Mouse (Mus musculus) liver, postnatal 0 days (tissue): Measurements from ENCODE around the gene Muc3. TPM values are rescaled to one million over a fixed set of nuclear protein-coding genes. Genes with fewer than 3 reads are reported as not detected.

Experiments
- ATAC-seq: fragments of 200-750 bp; cut with Nextera tagmentation; 2 replicates; pipeline ENCODE4 v1.8.0; 2017; ENCODE audit warnings: mild to moderate bottlenecking, moderate library complexity
- DNase-seq: peaks from one replicate; pipeline ENCODE4 v3.0.0-alpha.2; 2016
- H3K27ac ChIP-seq: fragments of 300-500 bp; sonication (generic); 2 replicates; pipeline ENCODE4 v1.5.1; 2014; ENCODE audit warnings: antibody characterized with exemption, moderate library complexity, mild to moderate bottlenecking, low read depth
- H3K27me3 ChIP-seq: fragments of 300-500 bp; sonication (generic); 2 replicates; pipeline ENCODE4 v1.6.1; 2014; ENCODE audit warnings: low read length, control low read depth, mixed read lengths; ENCODE audit not compliant: insufficient read depth
- H3K36me3 ChIP-seq: fragments of 300-500 bp; sonication (generic); replicated peaks from 2 replicates; pipeline ENCODE4 v1.6.1; 2014; ENCODE audit warnings: mild to moderate bottlenecking, control low read depth, low read length, moderate library complexity, mixed read lengths; ENCODE audit not compliant: insufficient read depth
- H3K4me1 ChIP-seq: fragments of 300-500 bp; sonication (generic); 2 replicates; pipeline ENCODE4 v1.6.1; 2014; ENCODE audit warnings: antibody characterized with exemption, mild to moderate bottlenecking, control low read depth; ENCODE audit not compliant: insufficient read depth
- H3K4me2 ChIP-seq: fragments of 300-500 bp; sonication (generic); 2 replicates; pipeline ENCODE4 v1.6.1; 2014; ENCODE audit warnings: low read depth, mild to moderate bottlenecking, low read length, moderate library complexity, mixed read lengths
- H3K4me3 ChIP-seq: fragments of 300-500 bp; sonication (generic); 2 replicates; pipeline ENCODE4 v1.5.1; 2014; ENCODE audit warnings: low read depth, low read length
- H3K9ac ChIP-seq: fragments of 300-500 bp; sonication (generic); replicated peaks from 2 replicates; pipeline ENCODE4 v1.6.1; 2014; ENCODE audit warnings: mild to moderate bottlenecking, moderate library complexity
- H3K9me3 ChIP-seq: fragments of 300-500 bp; sonication (generic); 2 replicates; pipeline ENCODE4 v1.6.1; 2016; ENCODE audit warnings: mild to moderate bottlenecking, control low read depth, low read length, mixed read lengths
- CTCF ChIP-seq: sonication (generic); IDR thresholded peaks from 2 replicates; pipeline ENCODE4 v1.5.1; 2016; ENCODE audit warnings: antibody characterized with exemption, low read depth
- EP300 ChIP-seq: IDR thresholded peaks from 2 replicates; pipeline ENCODE4 v1.6.1; 2016; ENCODE audit warnings: antibody characterized with exemption, low read depth, mild to moderate bottlenecking
- WGBS: fragments of 180-500 bp; shearing (Covaris S2); extraction: QIAGEN DNeasy Blood & Tissue Kit; methylation state at CpG from one replicate; pipeline ENCODE4 v1.1.7; 2014; ENCODE audit not compliant: insufficient replicate concordance; 5-methylcytosine and 5-hydroxymethylcytosine counted together
- polyA plus RNA-seq: library from polyadenylated mRNA; unstranded; fragments of >200 nt; fragmentation: Nextera tagmentation; extraction: Ambion mirVana; gene quantifications from 2 replicates; pipeline ENCODE4 v1.2.1, GENCODE M21; 2015

Gene Muc3
- polyA plus RNA-seq, 1 experiment from 2014 or later = not detected

DNA sequence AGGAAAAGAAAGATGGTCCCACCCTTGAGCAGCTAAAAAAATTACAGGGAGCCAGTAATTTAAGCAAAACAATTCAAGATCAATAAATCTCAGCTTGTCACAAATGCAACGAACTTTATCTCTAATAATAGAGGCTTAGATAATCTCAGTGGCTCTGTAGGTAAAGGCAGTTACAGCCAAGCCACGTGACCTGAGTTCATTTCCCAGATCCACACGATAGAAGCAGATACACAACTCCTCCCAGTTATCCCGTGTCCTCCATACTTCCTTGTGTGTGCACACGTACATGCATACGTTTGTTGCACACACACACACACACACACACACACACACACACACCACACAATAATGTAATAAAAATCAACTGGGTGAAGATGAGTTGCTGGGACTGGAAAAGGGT is 24.8 kb upstream of the Muc3 start:
- no peak for TF ChIP-seq CTCF
- no peak for ATAC-seq
- WGBS = 59% methylated on average over 6 of the region's 6 CpGs

DNA sequence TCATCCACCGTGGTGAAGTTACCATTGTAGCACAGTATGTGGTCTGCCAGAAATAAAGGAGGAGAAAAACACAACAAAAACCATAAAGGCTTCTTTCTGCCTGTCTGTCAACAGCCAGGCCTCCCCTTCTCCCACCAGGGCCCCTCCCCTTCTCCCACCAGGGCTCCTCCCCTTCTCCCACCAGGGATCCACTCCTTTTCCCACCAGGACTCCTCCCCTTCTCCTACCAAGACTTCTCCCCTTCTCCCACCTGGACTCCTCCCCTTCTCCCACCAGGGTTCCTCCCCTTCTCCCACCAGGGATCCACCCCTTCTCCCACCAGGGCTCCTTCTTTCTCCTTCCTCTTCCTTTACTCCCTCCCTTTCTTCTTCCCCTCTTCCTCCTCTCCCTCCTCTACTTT is 23.5 kb upstream of the Muc3 start:
- DNase-seq = no peak
- Histone ChIP-seq H3K27me3 (0 out of 2 replicates have a peak, but pooled peaks cover 3% of the 10 kb centered on the region), H3K4me2 (no peak overlapping the region), H3K4me1 (no peaks in the 10 kb centered on the region), H3K4me3 (no peak overlapping the region), H3K36me3 (no peaks in the 10 kb centered on the region), H3K27ac (no peak overlapping the region), H3K9ac (no peak overlapping the region), H3K9me3 (no peaks in the 10 kb centered on the region)
- ATAC-seq = no peak
- 29% methylated on average over 1 of the region's 1 CpGs for WGBS
- no peak for TF ChIP-seq CTCF
- TF ChIP-seq EP300 = no peak

More for the DNA sequence above, 24.8 kb upstream of the Muc3 start:
- DNase-seq = no peak
- Histone ChIP-seq H3K27ac (no peak overlapping the region), H3K9me3 (no peaks in the 10 kb centered on the region), H3K9ac (no peak overlapping the region), H3K27me3 (0 out of 2 replicates have a peak, but pooled peaks cover 3% of the 10 kb centered on the region), H3K4me3 (no peak overlapping the region), H3K4me2 (no peak overlapping the region), H3K4me1 (no peaks in the 10 kb centered on the region), H3K36me3 (no peaks in the 10 kb centered on the region)

DNA sequence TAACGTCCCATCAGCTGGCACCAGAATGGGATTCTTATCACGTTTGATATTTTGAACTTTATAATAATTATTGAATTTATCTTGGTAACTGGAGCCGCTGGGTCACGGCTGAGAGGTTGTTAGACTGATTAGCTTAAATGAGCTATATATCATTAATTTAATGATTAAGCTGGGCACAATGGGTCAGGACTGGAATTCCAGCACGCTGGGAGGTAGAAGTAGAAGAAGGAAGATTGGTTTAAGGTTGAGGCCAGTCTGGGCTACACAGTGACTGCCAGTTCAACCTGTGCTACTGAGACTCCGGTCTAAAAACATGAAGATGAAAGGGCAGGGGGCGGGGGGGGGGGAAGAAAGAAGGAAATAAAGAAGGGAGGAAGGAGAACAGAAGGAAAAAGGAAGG is 22.4 kb upstream of the Muc3 start:
- WGBS = 63% methylated on average over 7 of the region's 7 CpGs
- DNase-seq (no peak), ATAC-seq (no peak)
- Histone ChIP-seq H3K27me3 (0 out of 2 replicates have a peak, but pooled peaks cover 3% of the 10 kb centered on the region), H3K9ac (no peak overlapping the region), H3K4me1 (no peaks in the 10 kb centered on the region), H3K4me3 (no peak overlapping the region), H3K36me3 (no peaks in the 10 kb centered on the region), H3K27ac (no peak overlapping the region), H3K9me3 (no peaks in the 10 kb centered on the region), H3K4me2 (no peak overlapping the region)
- TF ChIP-seq EP300 (no peak), CTCF (no peak)

DNA sequence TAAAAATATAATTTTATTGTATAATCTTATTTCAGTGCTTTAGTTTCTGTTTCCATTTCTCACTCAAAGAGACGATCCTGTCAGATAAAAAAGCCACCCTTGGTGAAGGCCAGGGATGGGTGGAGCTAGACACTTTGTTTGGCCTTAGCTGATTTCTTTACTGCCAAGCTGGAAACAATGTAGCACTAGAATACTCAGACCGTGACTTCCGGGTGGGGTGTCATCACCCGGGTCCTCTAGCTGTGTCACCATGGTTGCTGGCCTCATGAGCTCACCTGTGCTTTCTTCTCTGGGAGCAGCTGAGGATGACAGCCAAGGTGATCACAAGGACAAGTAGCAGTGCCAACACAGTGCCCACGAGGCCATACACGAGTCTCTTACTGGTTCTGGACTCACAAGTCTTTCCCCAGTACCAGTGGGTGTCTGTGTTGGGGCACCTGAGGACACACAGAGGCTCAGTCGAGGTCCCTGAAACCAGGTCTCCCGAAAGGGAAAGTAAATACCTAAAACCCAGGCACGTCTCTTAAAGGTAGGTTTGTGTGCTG is 21.8 kb upstream of the Muc3 start:
- Histone ChIP-seq H3K27me3 (0 out of 2 replicates have a peak, but pooled peaks cover 3% of the 10 kb centered on the region), H3K4me2 (no peak overlapping the region), H3K4me3 (no peak overlapping the region), H3K4me1 (no peaks in the 10 kb centered on the region), H3K9me3 (no peaks in the 10 kb centered on the region), H3K9ac (no peak overlapping the region), H3K27ac (no peak overlapping the region), H3K36me3 (no peaks in the 10 kb centered on the region)
- ATAC-seq = no peak
- no peak for DNase-seq
- TF ChIP-seq CTCF (no peak), EP300 (no peak)
- WGBS = 64% methylated on average over 9 of the region's 9 CpGs

DNA sequence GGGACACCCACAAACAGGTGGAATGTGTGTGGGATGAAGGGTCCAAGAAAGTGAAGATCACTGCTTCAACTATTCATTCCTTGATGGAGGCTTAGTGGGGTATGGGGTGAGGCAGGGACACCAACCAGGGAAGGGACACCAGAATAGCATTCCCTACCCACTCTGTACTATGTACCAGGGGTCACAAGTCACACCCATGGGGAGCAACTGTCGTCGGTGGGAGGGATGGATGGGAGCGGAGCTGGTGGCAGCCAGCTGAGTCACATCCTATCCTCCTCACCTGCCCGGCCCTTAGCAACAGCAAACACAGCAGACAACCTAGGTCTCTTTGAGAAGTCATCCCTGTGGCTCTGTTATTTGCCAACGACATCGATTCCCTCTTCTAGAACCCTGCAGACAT is 18.4 kb upstream of the Muc3 start:
- 0 out of 2 replicates have a peak, but pooled peaks cover 3% of the 10 kb centered on the region for H3K27me3 ChIP-seq
- H3K36me3 ChIP-seq = no peaks in the 10 kb centered on the region
- H3K4me2 ChIP-seq = no peak overlapping the region
- WGBS = 46% methylated on average over 6 of the region's 6 CpGs
- no peak overlapping the region for H3K27ac ChIP-seq
- no peaks in the 10 kb centered on the region for H3K4me1 ChIP-seq
- no peak overlapping the region for H3K9ac ChIP-seq
- H3K4me3 ChIP-seq = no peak overlapping the region
- DNase-seq (no peak), ATAC-seq (no peak)
- H3K9me3 ChIP-seq = no peaks in the 10 kb centered on the region
- TF ChIP-seq EP300 (no peak), CTCF (no peak)

DNA sequence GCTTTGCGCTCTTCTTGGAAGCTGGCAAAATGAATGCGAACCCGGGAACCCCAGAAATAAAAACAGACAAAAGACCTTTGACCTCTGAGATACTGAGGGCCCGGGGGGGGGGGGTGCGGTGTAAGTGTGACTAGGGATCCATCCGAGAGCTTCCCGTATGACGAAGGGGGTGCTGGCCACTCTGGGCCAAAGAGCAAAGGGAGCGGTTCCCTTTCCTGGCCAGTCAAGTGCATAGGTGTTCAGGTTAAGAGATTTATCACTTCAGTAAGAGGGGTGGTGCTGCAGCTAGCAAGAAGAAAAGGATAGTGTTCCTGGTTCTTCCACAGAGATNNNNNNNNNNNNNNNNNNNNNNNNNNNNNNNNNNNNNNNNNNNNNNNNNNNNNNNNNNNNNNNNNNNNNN is 16.9 kb upstream of the Muc3 start:
- Histone ChIP-seq H3K27me3 (no peaks in the 10 kb centered on the region), H3K27ac (no peak overlapping the region), H3K36me3 (no peaks in the 10 kb centered on the region), H3K9ac (no peak overlapping the region), H3K4me1 (no peaks in the 10 kb centered on the region), H3K9me3 (no peaks in the 10 kb centered on the region), H3K4me3 (no peak overlapping the region), H3K4me2 (no peak overlapping the region)
- no peak for TF ChIP-seq CTCF
- TF ChIP-seq EP300 = no peak
- DNase-seq (no peak), ATAC-seq (no peak)
- 75% methylated on average over 9 of the region's 9 CpGs for WGBS

DNA sequence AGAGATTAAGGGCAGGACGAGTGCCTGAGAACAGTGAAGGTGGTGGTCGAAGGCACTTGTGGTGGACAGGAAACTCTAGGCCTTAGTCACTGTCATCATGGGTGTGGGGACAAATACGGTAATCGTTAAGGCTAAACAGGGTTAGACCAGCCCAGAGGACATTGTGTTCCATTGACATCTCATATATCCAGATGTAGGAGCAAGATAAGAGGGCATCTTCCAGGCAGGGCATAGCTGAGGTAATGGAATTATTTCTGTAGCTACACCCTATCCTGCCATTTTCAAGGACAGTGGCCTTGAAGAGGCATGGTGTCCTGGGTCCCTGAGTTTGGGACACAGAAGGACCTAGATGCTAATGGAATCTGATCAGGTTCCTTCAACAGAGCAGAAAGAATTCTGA is 12.7 kb upstream of the Muc3 start:
- TF ChIP-seq CTCF (no peak), EP300 (no peak)
- no peaks in the 10 kb centered on the region for H3K36me3 ChIP-seq
- no peaks in the 10 kb centered on the region for H3K9me3 ChIP-seq
- no peaks in the 10 kb centered on the region for H3K27me3 ChIP-seq
- H3K9ac ChIP-seq = no peak overlapping the region
- 70% methylated on average over 4 of the region's 4 CpGs for WGBS
- H3K4me1 ChIP-seq = no peaks in the 10 kb centered on the region
- H3K27ac ChIP-seq = no peak overlapping the region
- H3K4me2 ChIP-seq = no peak overlapping the region
- DNase-seq (no peak), ATAC-seq (no peak)
- no peak overlapping the region for H3K4me3 ChIP-seq
